Mouse (Mus musculus): ENCODE data around the gene Daglb.

Gene Daglb

GRCm38 (mm10) chr5:143464100-143464756 lies at the start of gene Daglb:
TSS of gene Daglb (plus strand) at chr5:143464584.
- DNase-seq: peak; percentile 97

- DNase-seq: no peak
These were observed 42.9 kb upstream of the Daglb start for GRCm38 (mm10) chr5:143421484-143421883.

- no peak for DNase-seq
These were observed 41.4 kb upstream of the Daglb start for GRCm38 (mm10) chr5:143422990-143423389.

- DNase-seq: peak; percentile 71
These were observed 40.4 kb upstream of the Daglb start for GRCm38 (mm10) chr5:143423899-143424519.

- DNase-seq: peak; percentile 86
These were observed 30.0 kb upstream of the Daglb start for GRCm38 (mm10) chr5:143434421-143434820.

- DNase-seq: no peak
These were observed 23.1 kb upstream of the Daglb start for GRCm38 (mm10) chr5:143441298-143441697.

GRCm38 (mm10) chr5:143441753-143442152 lies 22.6 kb upstream of the Daglb start:
- DNase-seq: no peak

- DNase-seq: no peak
These were observed 713 bp upstream of the Daglb start for GRCm38 (mm10) chr5:143463671-143464070.

GRCm38 (mm10) chr5:143464757-143465118 lies 354 bp downstream of the Daglb start:
- DNase-seq: no peak

- peak; percentile 10 for DNase-seq
These were observed 1.0 kb downstream of the Daglb start for GRCm38 (mm10) chr5:143465156-143466085.

- DNase-seq: no peak
These were observed 2.7 kb downstream of the Daglb start for GRCm38 (mm10) chr5:143466891-143467669.

- DNase-seq: no peak
These were observed 3.5 kb downstream of the Daglb start for GRCm38 (mm10) chr5:143467931-143468330.

GRCm38 (mm10) chr5:143469628-143470027 lies 5.2 kb downstream of the Daglb start:
- DNase-seq: no peak

GRCm38 (mm10) chr5:143470421-143471164 lies 6.2 kb downstream of the Daglb start:
- no peak for DNase-seq

GRCm38 (mm10) chr5:143471165-143471546 lies 6.8 kb downstream of the Daglb start:
- DNase-seq: no peak

- DNase-seq: no peak
These were observed 7.7 kb downstream of the Daglb start for GRCm38 (mm10) chr5:143471953-143472618.

- no peak for DNase-seq
These were observed 10.9 kb downstream of the Daglb start for GRCm38 (mm10) chr5:143475153-143475844.

- DNase-seq: no peak
These were observed 11.6 kb downstream of the Daglb start for GRCm38 (mm10) chr5:143476013-143476412.

GRCm38 (mm10) chr5:143477901-143478300 lies 13.5 kb downstream of the Daglb start:
- DNase-seq: no peak

- DNase-seq: no peak
These were observed 20.6 kb downstream of the Daglb start for GRCm38 (mm10) chr5:143484955-143485354.

- no peak for DNase-seq
These were observed 22.8 kb downstream of the Daglb start for GRCm38 (mm10) chr5:143487193-143487592.
